In genomic region chr5:149247047-149247904, GRCm38 (mm10) we compare ENCODE assay signal across 9 mouse cellular contexts. TPM values are rescaled to one million over a fixed set of nuclear protein-coding genes. Genes with fewer than 3 reads are reported as not detected.
A peak's percentile ranks its signal among the peaks of the same experiment; 100 is the strongest.
DNase-seq lines count a peak whose midpoint lies in the region; ATAC-seq and TF ChIP-seq lines count a peak whose summit lies in the region.
"Had no signal": no experiment of that assay in that cellular context is flagged by ENCODE, and none has a peak within 500 bp of the region (broad histone marks: within the 10 kb centered on the region; RNA-seq: fewer than 3 reads in every experiment).

No protein-coding gene starts in this region.

- DNase-seq in gastrocnemius, postnatal 14 days: peak; percentile 29
- no peak for DNase-seq in gastrocnemius, postnatal 36 days
- peak; percentile 35 to 45 for DNase-seq in heart, adult 2 months
- DNase-seq in kidney, postnatal 14 days: no peak
- DNase-seq in kidney, postnatal 4 days: no peak

- no peaks in the 10 kb centered on the region for H3K36me3 ChIP-seq in E14TG2a.4 (ENCODE audit: insufficient read depth, low read length)
- H3K36me3 ChIP-seq in heart, adult 2 months (ENCODE audit: control insufficient read depth, insufficient read depth, low read length): no peaks in the 10 kb centered on the region
- no peaks in the 10 kb centered on the region for H3K36me3 ChIP-seq in liver, embryonic 12.5 days
- no peaks in the 10 kb centered on the region for H3K36me3 ChIP-seq in kidney, embryonic 14.5 days (ENCODE audit: control insufficient read depth, insufficient read depth, low read length)
- H3K36me3 ChIP-seq: embryonic facial prominence, embryonic 12.5 days had no signal

- peak overlapping the region; percentile 43 for H3K9ac ChIP-seq in heart, adult 2 months (ENCODE audit: low read depth, low read length)
- H3K9ac ChIP-seq in liver, embryonic 12.5 days: peak overlapping the region; percentile 22; the same call in 1 of the 2 replicates
- H3K9ac ChIP-seq in kidney, embryonic 14.5 days (ENCODE audit: low read depth, low read length): no peak overlapping the region
- H3K9ac ChIP-seq: embryonic facial prominence, embryonic 12.5 days had no signal

- H3K27me3 ChIP-seq in E14TG2a.4 (ENCODE audit: insufficient read depth, low read length): peaks cover 36% of the 10 kb centered on the region
- H3K27me3 ChIP-seq in heart, adult 2 months (ENCODE audit: control insufficient read depth, insufficient read depth, low read length): no peaks in the 10 kb centered on the region
- 0 out of 2 replicates have a peak, but pooled peaks cover 2% of the 10 kb centered on the region for H3K27me3 ChIP-seq in liver, embryonic 12.5 days (replicated peaks)
- no peaks in the 10 kb centered on the region for H3K27me3 ChIP-seq in kidney, embryonic 14.5 days (ENCODE audit: control insufficient read depth, insufficient read depth, low read length)
- H3K27me3 ChIP-seq: embryonic facial prominence, embryonic 12.5 days had no signal

- TF ChIP-seq EP300 in heart, adult 2 months (IDR thresholded peaks at IDR 0.05; ENCODE audit: insufficient read depth, low read depth, low read length): no peak

- peak overlapping the region; percentile 61 for H3K4me3 ChIP-seq in E14TG2a.4 (replicated peaks; ENCODE audit: low read length)
- peak overlapping the region; percentile 16; the same call in 1 of the 2 replicates for H3K4me3 ChIP-seq in heart, adult 2 months
- peak overlapping the region; percentile 10 for H3K4me3 ChIP-seq in liver, embryonic 12.5 days
- no peak overlapping the region for H3K4me3 ChIP-seq in kidney, embryonic 14.5 days (ENCODE audit: low read length)
- H3K4me3 ChIP-seq: embryonic facial prominence, embryonic 12.5 days had no signal

- TF ChIP-seq POLR2A in heart, adult 2 months (IDR thresholded peaks at IDR 0.05; ENCODE audit: insufficient read depth, low read depth, low read length): no peak

- H3K9me3 ChIP-seq in E14TG2a.4 (ENCODE audit: low read length): peaks cover 6% of the 10 kb centered on the region; the same call in 1 of the 2 replicates
- H3K9me3 ChIP-seq in liver, embryonic 12.5 days (replicated peaks): 0 out of 2 replicates have a peak, but pooled peaks cover 5% of the 10 kb centered on the region
- 0 out of 2 replicates have a peak, but pooled peaks cover 2% of the 10 kb centered on the region for H3K9me3 ChIP-seq in kidney, embryonic 14.5 days (ENCODE audit: control insufficient read depth, low read length)
- H3K9me3 ChIP-seq: embryonic facial prominence, embryonic 12.5 days had no signal

- no peak for ATAC-seq in liver, embryonic 12.5 days
- no peak for ATAC-seq in kidney, embryonic 14.5 days (ENCODE audit: low FRiP score, low TSS enrichment)

- H3K79me2 ChIP-seq in heart, adult 2 months (replicated peaks; ENCODE audit: control insufficient read depth, insufficient read depth, low read length): no peaks in the 10 kb centered on the region

- 8% methylated on average over 20 of the region's 20 CpGs for WGBS in heart, adult 2 months
- WGBS in liver, embryonic 12.5 days (ENCODE audit: insufficient replicate concordance): 9% methylated on average over 20 of the region's 20 CpGs
- 48% methylated on average over 19 of the region's 20 CpGs for WGBS in kidney, embryonic 14.5 days

- H3K4me1 ChIP-seq in E14TG2a.4 (replicated peaks; ENCODE audit: low read depth, low read length): peaks cover 36% of the 10 kb centered on the region
- peaks cover 4% of the 10 kb centered on the region; the same call in 1 of the 2 replicates for H3K4me1 ChIP-seq in heart, adult 2 months (ENCODE audit: control insufficient read depth, insufficient read depth, low read length)
- H3K4me1 ChIP-seq in liver, embryonic 12.5 days: peaks cover 39% of the 10 kb centered on the region
- H3K4me1 ChIP-seq in kidney, embryonic 14.5 days (ENCODE audit: control insufficient read depth, insufficient read depth, low read length): 0 out of 2 replicates have a peak, but pooled peaks cover 13% of the 10 kb centered on the region

- peak overlapping the region; percentile 80 for H3K4me2 ChIP-seq in liver, embryonic 12.5 days
- H3K4me2 ChIP-seq in kidney, embryonic 14.5 days (replicated peaks; ENCODE audit: low read depth, low read length): no peak overlapping the region

- intact Hi-C loops in gastrocnemius, postnatal 14 days (cut with DNase I; ENCODE audit: low total_unique reads): no loop called here
- intact Hi-C loops in gastrocnemius, postnatal 36 days (cut with DNase I): no loop called here
- intact Hi-C loops in heart, adult 2 months (cut with DNase I): no loop called here

- peak overlapping the region; percentile 49 for H3K27ac ChIP-seq in heart, adult 2 months
- H3K27ac ChIP-seq in liver, embryonic 12.5 days: peak overlapping the region; percentile 86
- H3K27ac ChIP-seq in kidney, embryonic 14.5 days (ENCODE audit: low read depth, low read length): no peak overlapping the region
- H3K27ac ChIP-seq: embryonic facial prominence, embryonic 12.5 days had no signal

- no peak for TF ChIP-seq CTCF in E14TG2a.4 (conservative IDR thresholded peaks at IDR 0.05; ENCODE audit: low read length)
- TF ChIP-seq CTCF in heart, adult 2 months (IDR thresholded peaks at IDR 0.05): no peak

RNA-seq across cellular contexts. Expression of gene Alox5ap, which starts 17.3 kb away (rescaled TPM):
- 1 to 10 TPM; 8.2 to 9.5 TPM for total RNA-seq in gastrocnemius, postnatal 14 days (2021)
- total RNA-seq in gastrocnemius, postnatal 36 days (2021): 1 to 10 TPM; 5.0 to 6.5 TPM
- total RNA-seq in heart, adult 2 months (2021): 10 to 100 TPM; 19.9 to 21.1 TPM
- 25.5 and 26.5 TPM in 2 replicates for polyA plus RNA-seq in heart, adult 2 months (2012; rRNA removed)
- polyA plus RNA-seq in liver, embryonic 12.5 days (2016; fragmentation: Nextera tagmentation; extraction: Ambion mirVana): 17.9 and 18.6 TPM in 2 replicates
- 12.6 and 12.8 TPM in 2 replicates for polyA plus RNA-seq in kidney, embryonic 14.5 days (2014; fragmentation: Nextera tagmentation; extraction: Ambion mirVana)

Comparison
In these comparisons a context has a peak if more than half of its experiments do, and no peak if none do; other contexts are left out.
1. DNase-seq: peak in gastrocnemius, postnatal 14 days (single experiment) and heart, adult 2 months (2 of 2); none in gastrocnemius, postnatal 36 days (0 of 2), kidney, postnatal 14 days (single experiment) and kidney, postnatal 4 days (0 of 2).